Mouse (Mus musculus): ENCODE measurements around the gene Spg11. TPM values are rescaled to one million over a fixed set of nuclear protein-coding genes. Genes with fewer than 3 reads are reported as not detected.
"Not testable (repeated sequence)": the region's sequence is repeated elsewhere in the genome, so short reads cannot be mapped to it uniquely, and the experiment has no call there.

The Spg11 gene
- total RNA-seq, 2 experiments from 2014 or later: 10.2 to 11.3 TPM

DNA sequence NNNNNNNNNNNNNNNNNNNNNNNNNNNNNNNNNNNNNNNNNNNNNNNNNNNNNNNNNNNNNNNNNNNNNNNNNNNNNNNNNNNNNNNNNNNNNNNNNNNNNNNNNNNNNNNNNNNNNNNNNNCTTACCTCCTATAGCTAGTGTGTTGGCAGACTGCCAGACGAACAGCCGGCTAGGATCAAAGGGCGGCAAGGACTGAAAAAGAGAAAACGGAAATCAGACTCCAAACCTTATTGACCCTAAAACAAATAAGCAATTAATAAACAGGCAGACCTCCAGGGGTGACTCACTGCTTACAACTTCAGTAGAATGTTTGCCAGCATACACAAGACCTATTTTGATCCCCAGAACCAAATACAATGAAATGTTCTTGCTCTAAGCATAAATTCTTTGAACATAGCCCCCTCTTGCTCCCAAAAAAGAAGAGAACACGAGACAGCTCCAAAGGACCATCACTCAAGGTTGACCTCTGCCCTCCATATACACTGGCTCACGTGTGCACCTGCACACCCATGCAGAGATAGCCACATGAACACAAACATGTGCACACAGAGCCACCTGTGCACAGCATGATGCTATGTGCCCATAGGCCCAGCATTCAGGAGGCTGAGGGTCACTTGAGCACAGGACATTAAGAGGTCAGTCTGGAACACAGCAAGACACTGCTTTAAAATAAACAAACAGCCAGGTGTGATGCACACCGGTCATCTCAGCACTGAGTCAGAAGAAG lies 36.3 kb downstream of the Spg11 start:
- no peak for DNase-seq (ENCODE audit: low spot score)
- intact Hi-C loops (cut with DNase I): no loop called here

- DNase-seq (ENCODE audit: low spot score): no peak
- intact Hi-C loops (cut with DNase I): loop anchor here (1.0 to 5.0 kb wide), 2 partner anchors 90 to 177 kb away; partner anchors contain the start of gene Trim69
These were observed 48.3 kb downstream of the Spg11 start for GRCm38 (mm10) chr2:122069922-122070321.

DNA sequence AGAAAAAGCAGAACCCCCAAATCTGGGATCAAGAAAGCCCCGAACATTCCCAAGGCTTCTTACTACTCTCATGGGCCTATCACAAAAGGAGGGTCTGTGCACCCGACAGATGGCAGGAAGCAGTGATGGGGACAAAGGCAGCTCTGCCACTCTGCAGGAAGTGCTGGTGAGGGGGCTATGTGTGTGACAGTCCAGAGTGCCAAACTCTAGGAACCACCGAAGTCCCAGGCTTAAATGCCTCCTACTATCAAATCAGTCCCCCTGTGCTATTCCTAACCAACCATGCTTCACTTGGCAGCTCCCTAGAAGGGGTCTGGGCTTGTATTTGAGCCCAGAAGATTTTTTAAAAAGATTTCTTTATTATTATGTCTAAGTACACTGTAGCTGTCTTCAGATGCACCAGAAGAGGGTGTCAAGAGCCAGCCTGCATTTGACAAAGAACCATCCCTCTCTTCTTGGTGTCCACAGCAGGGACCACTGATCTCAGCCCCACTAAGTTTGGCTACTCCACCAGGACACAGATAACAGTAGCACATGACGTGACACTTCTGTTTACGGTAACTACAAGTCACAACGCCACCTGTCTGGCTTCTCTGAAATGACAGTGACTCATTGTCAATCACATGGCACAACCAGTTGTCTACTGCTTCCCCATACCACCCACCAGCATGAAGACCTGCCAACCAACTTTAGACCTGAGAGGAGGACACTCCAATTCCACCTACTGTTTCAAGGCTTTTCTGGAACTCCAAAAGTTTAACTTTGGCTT lies 48.9 kb downstream of the Spg11 start:
- no peak for DNase-seq (ENCODE audit: low spot score)
- intact Hi-C loops (cut with DNase I): no loop called here

GRCm38 (mm10) chr2:122066241-122066640 lies 51.9 kb downstream of the Spg11 start:
- intact Hi-C loops (cut with DNase I): no loop called here
- DNase-seq (ENCODE audit: low spot score): no peak

DNA sequence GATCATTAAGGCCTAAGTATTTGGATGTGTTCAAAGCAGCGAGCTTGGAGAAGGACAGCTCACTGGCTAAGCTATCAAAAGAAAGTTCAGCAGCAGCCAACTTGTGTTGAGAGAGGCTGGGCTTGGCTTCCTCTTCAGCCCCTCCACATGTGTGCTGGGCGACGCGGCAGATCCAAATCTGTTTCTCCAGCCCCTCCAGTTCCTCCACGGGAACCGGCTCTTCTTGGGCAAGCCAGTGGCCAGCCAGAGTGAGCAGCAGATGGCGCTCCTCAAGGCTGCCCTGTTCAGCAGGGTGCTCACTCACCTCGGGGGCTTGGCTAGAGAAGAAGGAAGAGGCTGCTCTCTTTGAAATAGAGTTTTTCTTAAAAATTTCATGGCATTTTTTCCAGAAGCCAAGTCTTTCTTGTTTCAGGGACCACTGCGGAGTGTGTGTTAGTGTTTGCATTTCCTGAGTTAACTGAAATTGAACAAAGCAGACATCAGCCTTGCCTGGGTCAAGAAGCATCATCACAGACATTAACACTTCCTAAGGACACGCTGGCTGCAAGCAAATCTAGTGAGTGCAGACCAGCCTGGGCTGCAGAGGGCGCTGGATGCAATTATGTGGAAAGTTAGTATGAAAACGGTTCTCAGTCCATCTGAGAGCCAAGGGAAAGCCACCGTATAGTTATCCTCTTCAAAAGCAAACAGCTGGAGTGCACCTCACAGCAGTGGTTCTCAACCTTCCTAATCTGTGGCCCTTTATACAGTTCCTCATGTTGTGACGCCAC lies 52.8 kb downstream of the Spg11 start:
- intact Hi-C loops (cut with DNase I): no loop called here
- no peak for DNase-seq (ENCODE audit: low spot score)

DNA sequence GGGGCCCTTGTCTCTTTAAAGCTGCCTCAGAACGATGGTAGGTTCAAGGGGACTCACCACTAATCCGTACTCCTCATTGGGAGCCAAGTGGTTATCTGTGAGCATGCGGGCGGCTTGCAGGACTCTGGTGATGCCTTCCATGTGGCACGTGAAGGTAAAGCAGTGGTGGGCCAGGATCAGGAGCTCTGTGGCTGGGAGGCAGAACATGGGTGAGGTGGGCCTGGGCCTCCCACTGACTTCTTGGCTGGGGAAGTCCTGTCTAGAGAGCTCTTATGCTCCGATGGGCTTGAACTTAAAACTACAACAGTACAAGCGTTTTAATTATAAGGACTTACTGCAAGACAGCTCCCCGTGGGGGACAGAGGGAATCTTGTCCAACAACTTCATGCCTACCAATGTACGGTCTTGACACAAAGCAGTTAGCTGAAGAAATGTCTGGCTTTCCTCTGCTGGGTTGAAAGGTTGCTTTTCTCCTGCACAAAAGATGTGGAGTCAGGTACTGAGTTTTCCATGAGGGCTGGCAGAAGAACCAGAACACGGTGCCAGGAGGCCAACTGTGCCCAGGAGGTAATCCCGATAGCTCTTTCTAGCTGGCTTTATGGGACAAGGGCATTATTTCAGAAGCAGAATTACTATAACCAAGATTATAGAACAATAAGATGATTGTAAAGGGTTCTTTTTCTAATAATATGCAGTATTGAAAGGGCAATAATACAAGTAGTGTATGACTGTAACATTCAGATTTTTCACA lies 58.6 kb downstream of the Spg11 start:
- DNase-seq (ENCODE audit: low spot score): no peak
- intact Hi-C loops (cut with DNase I): no loop called here

GRCm38 (mm10) chr2:122043926-122044325 lies 74.3 kb downstream of the Spg11 start:
- intact Hi-C loops (cut with DNase I): no loop called here
- DNase-seq (ENCODE audit: low spot score): no peak

DNA sequence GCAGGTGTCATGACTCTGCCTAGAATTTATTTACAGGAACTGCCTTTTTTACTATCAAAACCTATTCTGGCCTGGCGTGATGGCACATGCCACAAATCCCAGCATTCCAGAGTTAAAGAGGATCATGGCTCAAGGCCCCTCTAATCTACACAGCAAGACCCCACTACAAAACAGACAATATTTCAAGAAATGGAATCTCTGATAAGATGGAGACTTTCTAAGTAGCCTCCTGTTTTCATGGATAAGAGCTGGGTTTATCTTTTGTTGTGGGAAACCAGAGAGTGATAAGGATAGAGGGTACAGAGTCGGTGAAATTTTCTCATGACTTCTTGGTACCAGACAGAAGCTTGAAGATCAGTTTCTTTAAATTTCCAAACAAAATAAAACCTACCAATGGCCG lies 82.1 kb downstream of the Spg11 start:
- intact Hi-C loops (cut with DNase I): no loop called here
- DNase-seq (ENCODE audit: low spot score): no peak

DNA sequence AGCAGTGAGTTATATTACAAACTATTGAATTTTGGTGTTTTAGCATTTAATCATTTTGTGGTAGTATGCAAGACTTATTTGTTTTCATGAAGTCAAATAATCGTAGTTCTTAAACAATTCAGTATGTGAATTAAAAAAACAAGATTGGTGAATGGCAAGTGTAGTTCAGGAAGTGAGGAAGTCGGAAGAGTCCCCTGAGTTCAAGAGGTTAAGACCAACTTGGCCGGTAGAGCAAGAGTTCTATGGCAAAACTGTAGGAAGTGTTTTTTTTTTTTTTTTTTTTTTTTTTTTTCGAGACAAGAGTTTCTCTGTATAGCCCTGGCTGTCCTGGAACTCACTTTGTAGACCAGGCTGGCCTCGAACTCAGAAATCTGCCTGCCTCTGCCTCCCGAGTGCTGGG lies 86.2 kb downstream of the Spg11 start:
- intact Hi-C loops (cut with DNase I): no loop called here
- no peak for DNase-seq (ENCODE audit: low spot score)

GRCm38 (mm10) chr2:122028756-122029700 lies 89.2 kb downstream of the Spg11 start:
- no peak for DNase-seq (ENCODE audit: low spot score)
- intact Hi-C loops (cut with DNase I): loop anchor here (2.0 kb wide), 1 partner anchor 72 kb away; the partner anchor contains the start of genes Ctdspl2 and Mageb3

DNA sequence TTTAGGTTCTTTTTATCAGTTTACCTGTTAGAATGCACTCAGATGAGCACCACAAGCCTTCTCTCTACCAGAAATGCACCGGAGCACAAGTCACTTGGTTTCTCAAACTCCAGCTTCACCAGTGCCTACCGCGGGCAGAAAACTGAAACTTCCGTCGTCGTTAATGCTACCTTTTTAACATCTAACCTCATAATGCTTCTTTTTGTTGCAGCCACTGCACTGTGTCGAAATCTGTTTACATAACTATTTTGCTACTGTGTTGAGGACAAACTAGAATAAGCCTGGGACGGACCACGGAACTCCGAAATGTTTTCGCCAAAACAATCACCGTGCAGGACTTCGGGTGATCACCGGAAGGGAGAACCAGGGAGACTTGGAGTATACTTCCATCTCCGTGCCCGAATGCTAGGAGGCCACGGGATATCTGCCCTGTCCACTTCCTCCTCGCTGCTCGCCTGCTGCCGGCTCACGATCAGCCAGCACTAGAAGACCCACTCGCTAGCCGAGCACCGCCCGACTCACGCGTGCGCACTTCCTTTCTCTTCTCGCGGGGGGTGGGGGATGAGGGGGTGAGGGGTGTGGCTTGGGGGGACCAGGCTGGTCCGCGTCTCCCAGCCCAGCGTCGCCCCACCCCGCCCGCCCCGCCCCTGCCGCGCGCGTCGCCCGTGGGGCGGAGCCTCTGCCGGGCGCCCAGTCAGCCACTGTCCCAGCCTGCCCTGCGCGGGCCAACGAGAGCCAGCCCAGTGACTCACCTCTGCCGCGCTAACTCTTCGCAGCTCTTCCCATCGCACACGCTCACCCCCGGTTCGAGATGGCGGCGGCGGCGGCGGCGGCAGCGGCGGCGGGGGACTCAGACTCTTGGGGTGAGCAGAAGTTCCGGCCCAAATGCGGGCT lies 90.1 kb downstream of the Spg11 start, which contains the start of gene Eif3j1:
TSS of gene Eif3j1 (plus strand) at position 685 of the 894 bp plus-strand sequence.
- peak; percentile 82 for DNase-seq (ENCODE audit: low spot score)
- intact Hi-C loops (cut with DNase I): loop anchor here (2.0 kb wide), 1 partner anchor 71 kb away; the partner anchor contains the start of genes Ctdspl2 and Mageb3

DNA sequence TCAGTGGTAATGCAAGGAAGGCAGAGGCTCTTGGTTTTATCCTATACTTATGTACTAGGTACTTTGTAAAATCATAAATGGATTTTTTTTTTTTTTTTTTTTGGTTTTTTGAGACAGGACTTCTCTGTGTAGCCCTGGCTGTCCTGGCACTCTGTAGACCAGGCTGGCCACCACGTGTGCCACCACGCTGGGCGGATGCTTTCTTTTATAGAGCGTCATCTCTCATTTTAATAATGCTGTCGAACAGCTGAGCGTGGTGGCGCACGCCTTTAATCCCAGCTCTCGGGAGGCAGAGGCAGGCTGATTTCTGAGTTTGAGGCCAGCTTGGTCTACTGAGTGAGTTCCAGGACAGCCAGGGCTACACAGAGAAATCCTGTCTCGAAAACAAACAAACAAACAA lies 91.1 kb downstream of the Spg11 start:
- intact Hi-C loops (cut with DNase I); DNase-seq (ENCODE audit: low spot score): not testable (repeated sequence)

DNA sequence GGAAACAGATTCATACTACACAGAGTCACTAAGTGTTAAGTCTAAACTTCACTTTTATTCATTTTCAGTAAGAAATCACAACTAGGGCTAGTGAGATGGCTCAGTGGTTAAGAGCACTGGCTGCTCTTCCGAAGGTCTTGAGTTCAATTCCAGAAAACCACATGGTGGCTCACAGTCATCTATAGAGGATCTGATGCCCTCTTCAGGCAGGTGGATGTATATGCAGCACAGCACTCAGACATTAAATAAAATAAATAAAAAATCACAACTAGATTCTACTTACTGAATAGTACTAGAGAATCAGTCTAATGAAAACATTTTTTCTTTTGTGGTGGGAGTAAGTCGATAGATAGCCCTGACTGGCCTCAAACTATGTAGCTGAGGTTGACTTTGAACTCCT lies 95.9 kb downstream of the Spg11 start:
- intact Hi-C loops (cut with DNase I): no loop called here
- DNase-seq (ENCODE audit: low spot score): no peak

DNA sequence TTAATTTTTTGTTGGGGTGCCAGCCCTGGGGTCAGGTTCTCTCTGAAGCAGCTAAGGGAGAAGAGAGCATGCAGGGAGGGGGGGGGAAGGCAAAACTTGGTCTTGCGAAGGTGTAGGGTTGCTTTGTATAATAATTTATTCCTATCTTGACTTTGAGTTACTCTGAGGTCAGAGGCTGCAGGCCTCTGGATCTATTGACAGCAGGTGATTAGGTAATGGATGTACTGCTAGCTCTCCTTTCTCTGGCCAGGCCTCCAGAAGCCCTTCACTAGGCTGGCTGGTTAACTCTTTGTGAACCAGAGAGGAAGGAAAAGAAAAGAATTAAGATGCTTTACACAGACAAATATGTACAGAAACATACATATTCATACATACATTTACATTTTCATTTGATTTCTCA lies 99.5 kb downstream of the Spg11 start:
- no peak for DNase-seq (ENCODE audit: low spot score)
- intact Hi-C loops (cut with DNase I): no loop called here

DNA sequence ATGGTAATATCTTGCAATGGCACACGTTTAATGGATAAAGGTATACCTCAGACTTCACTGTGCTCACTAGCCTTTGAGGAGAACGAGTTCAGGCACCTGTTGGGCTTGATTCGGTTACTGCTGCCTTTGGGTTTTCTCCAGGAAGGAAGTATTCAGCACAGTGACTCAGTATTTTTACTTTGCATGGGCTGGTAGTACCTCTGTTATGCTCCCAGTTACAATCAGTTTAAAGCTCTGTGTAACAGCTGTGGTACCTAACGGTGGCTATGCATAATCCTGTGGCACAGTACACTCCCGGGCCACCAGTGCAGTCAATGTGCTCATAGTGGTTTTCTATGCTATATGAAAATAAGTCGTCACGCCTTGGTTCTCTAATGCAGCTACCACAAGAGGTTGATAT lies 106.7 kb downstream of the Spg11 start:
- intact Hi-C loops (cut with DNase I): no loop called here
- no peak for DNase-seq (ENCODE audit: low spot score)

GRCm38 (mm10) chr2:122008832-122009231 lies 109.4 kb downstream of the Spg11 start:
- no peak for DNase-seq (ENCODE audit: low spot score)
- intact Hi-C loops (cut with DNase I): no loop called here

All from heart, postnatal 25 days (tissue).